Mouse (Mus musculus): ENCODE measurements around the gene Serpina5.

Gene Serpina5

GRCm38 (mm10) chr12:104100768-104101167 lies at the start of gene Serpina5:
TSS of gene Serpina5 (plus strand) at chr12:104101113.
- no peak for TF ChIP-seq GATA4 (IDR thresholded peaks at IDR 0.05; ENCODE audit: insufficient replicate concordance, low read length)

- no peak for TF ChIP-seq GATA4 (IDR thresholded peaks at IDR 0.05; ENCODE audit: insufficient replicate concordance, low read length)
Observed at GRCm38 (mm10) chr12:104053995-104054394, 46.9 kb upstream of the Serpina5 start.

GRCm38 (mm10) chr12:104055755-104056154 lies 45.2 kb upstream of the Serpina5 start:
- TF ChIP-seq GATA4 (IDR thresholded peaks at IDR 0.05; ENCODE audit: insufficient replicate concordance, low read length): no peak

- no peak for TF ChIP-seq GATA4 (IDR thresholded peaks at IDR 0.05; ENCODE audit: insufficient replicate concordance, low read length)
Observed at GRCm38 (mm10) chr12:104057050-104057449, 43.9 kb upstream of the Serpina5 start.

- no peak for TF ChIP-seq GATA4 (IDR thresholded peaks at IDR 0.05; ENCODE audit: insufficient replicate concordance, low read length)
Observed at GRCm38 (mm10) chr12:104057531-104057930, 43.4 kb upstream of the Serpina5 start.

GRCm38 (mm10) chr12:104060126-104060525 lies 40.8 kb upstream of the Serpina5 start:
- no peak for TF ChIP-seq GATA4 (IDR thresholded peaks at IDR 0.05; ENCODE audit: insufficient replicate concordance, low read length)

- no peak for TF ChIP-seq GATA4 (IDR thresholded peaks at IDR 0.05; ENCODE audit: insufficient replicate concordance, low read length)
Observed at GRCm38 (mm10) chr12:104061862-104062261, 39.1 kb upstream of the Serpina5 start.

GRCm38 (mm10) chr12:104064532-104064931 lies 36.4 kb upstream of the Serpina5 start:
- no peak for TF ChIP-seq GATA4 (IDR thresholded peaks at IDR 0.05; ENCODE audit: insufficient replicate concordance, low read length)

- no peak for TF ChIP-seq GATA4 (IDR thresholded peaks at IDR 0.05; ENCODE audit: insufficient replicate concordance, low read length)
Observed at GRCm38 (mm10) chr12:104064996-104065395, 35.9 kb upstream of the Serpina5 start.

GRCm38 (mm10) chr12:104066241-104066640 lies 34.7 kb upstream of the Serpina5 start:
- no peak for TF ChIP-seq GATA4 (IDR thresholded peaks at IDR 0.05; ENCODE audit: insufficient replicate concordance, low read length)

GRCm38 (mm10) chr12:104067549-104067948 lies 33.4 kb upstream of the Serpina5 start:
- TF ChIP-seq GATA4 (IDR thresholded peaks at IDR 0.05; ENCODE audit: insufficient replicate concordance, low read length): peak; percentile 42; the same call in 1 of the 2 replicates

- TF ChIP-seq GATA4 (IDR thresholded peaks at IDR 0.05; ENCODE audit: insufficient replicate concordance, low read length): peak; percentile 92
Observed at GRCm38 (mm10) chr12:104069620-104070019, 31.3 kb upstream of the Serpina5 start.

GRCm38 (mm10) chr12:104071708-104072107 lies 29.2 kb upstream of the Serpina5 start:
- no peak for TF ChIP-seq GATA4 (IDR thresholded peaks at IDR 0.05; ENCODE audit: insufficient replicate concordance, low read length)

GRCm38 (mm10) chr12:104072286-104072685 lies 28.6 kb upstream of the Serpina5 start:
- no peak for TF ChIP-seq GATA4 (IDR thresholded peaks at IDR 0.05; ENCODE audit: insufficient replicate concordance, low read length)

- no peak for TF ChIP-seq GATA4 (IDR thresholded peaks at IDR 0.05; ENCODE audit: insufficient replicate concordance, low read length)
Observed at GRCm38 (mm10) chr12:104090119-104090518, 10.8 kb upstream of the Serpina5 start.

- TF ChIP-seq GATA4 (IDR thresholded peaks at IDR 0.05; ENCODE audit: insufficient replicate concordance, low read length): no peak
Observed at GRCm38 (mm10) chr12:104091303-104091702, 9.6 kb upstream of the Serpina5 start.

- no peak; the same call in 1 of the 2 replicates for TF ChIP-seq GATA4 (IDR thresholded peaks at IDR 0.05; ENCODE audit: insufficient replicate concordance, low read length)
Observed at GRCm38 (mm10) chr12:104105847-104106246, 4.9 kb downstream of the Serpina5 start.
